Mouse (Mus musculus) heart, adult 2 months (tissue): ENCODE measurements around the gene Epb41l2. TPM values are rescaled to one million over a fixed set of nuclear protein-coding genes. Genes with fewer than 3 reads are reported as not detected.

Experiments
- DNase-seq, 2 experiments: peaks; one replicate each; pipeline ENCODE4 v3.0.0; 2021
- H3K27ac ChIP-seq: fragments of 200-600 bp; 2 replicates; pipeline ENCODE4 v1.8.1; 2022
- H3K27me3 ChIP-seq: fragments of 200-500 bp; 2 replicates; pipeline ENCODE4 v1.6.1; 2012; ENCODE audit warnings: mild to moderate bottlenecking, low read length, inconsistent platforms, mixed read lengths; ENCODE audit not compliant: control insufficient read depth, insufficient read depth
- H3K36me3 ChIP-seq: fragments of 200-500 bp; 2 replicates; pipeline ENCODE4 v1.6.1; 2012; ENCODE audit warnings: low read length, inconsistent platforms; ENCODE audit not compliant: control insufficient read depth, insufficient read depth
- H3K4me1 ChIP-seq: fragments of 200-500 bp; 2 replicates; pipeline ENCODE4 v1.6.1; 2011; ENCODE audit warnings: low read length; ENCODE audit not compliant: control insufficient read depth, insufficient read depth
- H3K4me3 ChIP-seq: fragments of 200-600 bp; 2 replicates; pipeline ENCODE4 v1.8.1; 2022
- H3K79me2 ChIP-seq: fragments of 200-500 bp; replicated peaks from 2 replicates; pipeline ENCODE4 v1.6.1; 2012; ENCODE audit warnings: mild to moderate bottlenecking, inconsistent platforms, low read length, moderate library complexity, mixed read lengths; ENCODE audit not compliant: control insufficient read depth, insufficient read depth
- H3K9ac ChIP-seq: fragments of 200-500 bp; 2 replicates; pipeline ENCODE4 v1.6.1; 2012; ENCODE audit warnings: low read depth, mild to moderate bottlenecking, control low read depth, inconsistent platforms, low read length, mixed read lengths
- CTCF ChIP-seq: fragments of 200-600 bp; IDR thresholded peaks from 2 replicates; pipeline ENCODE4 v1.8.1; 2022; ENCODE audit warnings: antibody characterized with exemption, mild to moderate bottlenecking, moderate library complexity
- EP300 ChIP-seq: fragments of 200-500 bp; IDR thresholded peaks from 2 replicates; pipeline ENCODE4 v1.6.1; 2011; ENCODE audit warnings: low read depth, low read length, control low read depth; ENCODE audit not compliant: insufficient read depth
- POLR2A ChIP-seq: fragments of 200-500 bp; IDR thresholded peaks from 2 replicates; pipeline ENCODE4 v1.6.1; 2011; ENCODE audit warnings: mild to moderate bottlenecking, low read depth, low read length, control low read depth; ENCODE audit not compliant: insufficient read depth
- WGBS: fragments of 180-500 bp; shearing (Covaris S2); methylation state at CpG from one replicate; pipeline ENCODE4 v1.1.7; 2018; 5-methylcytosine and 5-hydroxymethylcytosine counted together
- intact Hi-C: fragments of 180-260 bp; cut with DNase I; formaldehyde crosslinking; loops from one replicate; pipeline ENCODE4 v1.15.1; 2025
- polyA plus RNA-seq: library from polyadenylated mRNA; depleted of rRNA; stranded (reverse); fragments of >200 nt; gene quantifications from 2 replicates; pipeline ENCODE4 v1.2.3, GENCODE M21; 2012
- total RNA-seq, 2 experiments: library from RNA; stranded (reverse); gene quantifications; 2 replicates each; pipeline ENCODE4 v1.2.3; 2021

The Epb41l2 gene
- total and polyA plus RNA-seq, 3 experiments, result 24.0 to 49.1 (median 40.5) TPM

DNA sequence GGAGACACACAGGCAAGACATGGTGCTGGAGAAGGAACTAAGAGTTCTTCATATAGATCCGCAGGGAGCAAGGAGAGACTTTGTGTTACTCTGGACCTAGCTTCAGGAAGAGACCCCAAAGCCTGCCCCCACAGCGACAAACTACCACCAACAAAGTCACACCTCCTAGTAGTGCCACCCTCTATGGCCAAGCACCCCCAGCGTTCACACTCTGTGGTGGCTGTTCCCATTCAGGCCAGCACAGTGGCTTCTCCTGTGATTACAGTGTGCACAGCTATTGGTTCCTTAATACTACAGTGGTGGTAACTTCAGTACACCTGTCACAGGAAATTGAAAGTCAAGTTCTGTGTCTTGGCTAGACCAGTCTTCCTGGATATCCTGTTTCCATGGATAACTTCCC lies 80.3 kb downstream of the Epb41l2 start:
- Histone ChIP-seq H3K4me3 (no peak overlapping the region), H3K4me1 (peaks cover 16% of the 10 kb centered on the region), H3K36me3 (peaks cover 13% of the 10 kb centered on the region), H3K27me3 (no peaks in the 10 kb centered on the region), H3K79me2 (no peaks in the 10 kb centered on the region), H3K27ac (no peak overlapping the region), H3K9ac (no peak overlapping the region)
- intact Hi-C loops, result loop anchor here (10.0 kb wide), 1 partner anchor 75 kb away; no protein-coding TSS in a partner anchor
- no peak for TF ChIP-seq CTCF
- TF ChIP-seq POLR2A, result no peak
- TF ChIP-seq EP300, result no peak
- DNase-seq, result no peak
- WGBS, result 83% methylated on average over 3 of the region's 3 CpGs

DNA sequence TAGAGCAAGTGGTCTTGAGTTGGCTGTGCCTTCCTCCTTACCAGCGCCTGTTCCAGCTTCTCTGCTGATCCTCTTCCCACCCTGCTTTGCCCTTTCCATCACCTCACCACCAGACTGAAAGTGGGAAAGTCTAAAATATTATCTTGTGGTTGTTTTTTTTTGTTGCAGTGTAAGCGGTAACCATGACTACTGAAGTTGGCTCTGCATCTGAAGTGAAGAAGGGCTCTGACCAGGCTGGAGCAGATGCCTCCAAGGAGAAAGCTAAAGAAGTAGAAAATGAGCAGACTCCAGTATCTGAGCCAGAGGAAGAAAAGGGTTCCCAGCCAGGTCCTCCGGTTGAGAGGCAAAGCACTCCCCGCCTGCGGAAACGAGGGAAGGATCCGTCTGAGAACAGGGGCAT lies 81.8 kb downstream of the Epb41l2 start:
- Histone ChIP-seq H3K79me2 (no peaks in the 10 kb centered on the region), H3K4me1 (peaks cover 13% of the 10 kb centered on the region), H3K36me3 (peaks cover 13% of the 10 kb centered on the region), H3K27ac (no peak overlapping the region), H3K27me3 (no peaks in the 10 kb centered on the region), H3K4me3 (no peak overlapping the region), H3K9ac (no peak overlapping the region)
- intact Hi-C loops, result no loop called here
- no peak for DNase-seq
- no peak for TF ChIP-seq EP300
- 65% methylated on average over 7 of the region's 7 CpGs for WGBS

DNA sequence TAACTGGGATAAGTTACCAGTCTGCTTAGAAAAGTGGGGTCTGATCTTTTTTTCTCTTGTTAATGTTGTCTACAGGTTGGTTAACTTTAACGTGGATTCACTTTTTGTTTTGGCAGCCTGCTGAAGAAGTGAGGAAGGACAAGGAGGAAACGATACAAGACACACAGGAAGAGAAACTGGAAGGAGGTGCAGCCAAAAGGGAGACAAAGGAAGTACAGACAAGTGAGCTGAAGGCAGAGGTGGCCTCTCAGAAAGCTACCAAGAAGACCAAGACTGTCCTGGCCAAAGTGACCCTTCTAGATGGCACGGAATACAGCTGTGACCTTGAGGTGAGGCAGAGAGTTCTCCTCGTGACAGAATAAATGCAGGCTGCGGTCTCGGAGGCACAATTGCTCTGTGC lies 84.0 kb downstream of the Epb41l2 start:
- H3K79me2 ChIP-seq, result no peaks in the 10 kb centered on the region
- DNase-seq, result no peak
- intact Hi-C loops, result no loop called here
- H3K27me3 ChIP-seq, result no peaks in the 10 kb centered on the region
- no peak overlapping the region for H3K27ac ChIP-seq
- no peak for TF ChIP-seq POLR2A
- TF ChIP-seq EP300, result no peak
- peaks cover 5% of the 10 kb centered on the region; the same call in 1 of the 2 replicates for H3K36me3 ChIP-seq
- 71% methylated on average over 6 of the region's 6 CpGs for WGBS
- no peak overlapping the region for H3K9ac ChIP-seq
- peaks cover 12% of the 10 kb centered on the region for H3K4me1 ChIP-seq
- H3K4me3 ChIP-seq, result no peak overlapping the region

DNA sequence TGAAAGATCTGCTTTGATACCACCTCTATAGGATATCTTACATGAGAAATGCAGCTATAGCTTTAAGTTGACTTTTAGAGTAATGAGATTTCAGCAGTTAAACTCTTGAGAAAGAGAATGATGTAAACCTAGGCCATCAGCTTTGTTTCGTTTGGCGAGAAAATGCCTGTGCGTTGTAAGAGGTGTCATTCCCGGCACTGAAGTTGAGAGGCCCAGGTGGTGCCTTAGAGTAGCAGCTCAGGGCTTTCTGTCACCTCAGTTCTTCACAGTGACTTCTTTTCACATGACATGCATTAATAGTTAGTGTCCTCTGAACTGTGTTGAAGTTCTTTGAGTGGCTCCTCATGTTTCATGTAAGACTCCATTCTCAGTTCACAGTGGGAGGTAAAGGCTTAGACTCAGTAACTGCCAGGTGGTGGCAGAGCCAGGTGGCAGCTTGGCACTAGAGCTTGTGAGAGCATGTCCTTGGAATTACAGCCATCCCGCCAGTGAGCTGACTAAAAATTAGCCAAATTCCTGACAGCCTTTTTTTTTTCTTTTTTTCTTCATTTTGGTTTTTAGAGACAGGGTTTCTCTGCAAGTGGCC lies 84.7 kb downstream of the Epb41l2 start:
- Histone ChIP-seq H3K27me3 (no peaks in the 10 kb centered on the region), H3K4me3 (no peak overlapping the region), H3K4me1 (peaks cover 12% of the 10 kb centered on the region), H3K27ac (no peak overlapping the region), H3K36me3 (no peaks in the 10 kb centered on the region; the same call in 1 of the 2 replicates), H3K9ac (no peak overlapping the region), H3K79me2 (no peaks in the 10 kb centered on the region)
- TF ChIP-seq POLR2A, result no peak
- TF ChIP-seq CTCF, result no peak
- TF ChIP-seq EP300, result no peak
- intact Hi-C loops, result no loop called here
- DNase-seq, result no peak
- 90% methylated on average over 5 of the region's 5 CpGs for WGBS

DNA sequence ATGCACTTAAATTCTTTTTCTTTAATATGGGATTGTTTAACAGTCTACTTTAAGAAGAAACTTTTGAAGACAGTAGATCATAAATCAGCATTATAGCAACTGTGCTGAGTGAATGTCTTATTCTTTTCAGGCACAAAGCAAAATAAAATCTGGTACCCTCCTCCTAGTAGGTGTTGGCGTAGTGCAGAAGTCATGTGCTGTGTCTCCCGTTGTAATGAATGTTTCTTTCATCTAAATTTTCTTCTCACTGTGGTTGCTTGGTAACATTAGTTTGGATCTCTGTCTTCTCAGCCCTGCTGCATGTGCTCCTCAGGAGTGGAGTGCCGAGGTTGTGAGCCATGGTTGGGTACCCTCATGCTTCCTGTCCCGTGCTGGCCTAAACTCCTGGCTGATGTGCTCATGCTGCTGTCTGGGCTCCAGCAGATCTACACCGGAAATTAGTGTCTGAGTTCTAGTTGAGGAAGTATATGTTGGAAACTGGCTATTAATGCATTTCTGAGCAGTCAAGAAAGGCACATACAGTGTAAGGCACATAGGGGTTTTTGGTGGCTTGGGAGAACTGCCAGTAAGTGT lies 87.4 kb downstream of the Epb41l2 start:
- peaks cover 8% of the 10 kb centered on the region for H3K4me1 ChIP-seq
- no peaks in the 10 kb centered on the region for H3K27me3 ChIP-seq
- no peak for TF ChIP-seq CTCF
- TF ChIP-seq POLR2A, result no peak
- no peak for TF ChIP-seq EP300
- no peak overlapping the region for H3K4me3 ChIP-seq
- peaks cover 8% of the 10 kb centered on the region for H3K36me3 ChIP-seq
- 40% methylated on average over 5 of the region's 5 CpGs for WGBS
- H3K27ac ChIP-seq, result peak overlapping the region; percentile 16; the same call in 1 of the 2 replicates
- no peaks in the 10 kb centered on the region for H3K79me2 ChIP-seq
- DNase-seq, result no peak
- no peak overlapping the region for H3K9ac ChIP-seq
- intact Hi-C loops, result no loop called here

- no peak overlapping the region for H3K9ac ChIP-seq
- H3K27me3 ChIP-seq, result no peaks in the 10 kb centered on the region
- H3K36me3 ChIP-seq, result peaks cover 8% of the 10 kb centered on the region
- peaks cover 8% of the 10 kb centered on the region for H3K4me1 ChIP-seq
- no peak overlapping the region for H3K4me3 ChIP-seq
- H3K27ac ChIP-seq, result no peak overlapping the region
- DNase-seq, result no peak
- intact Hi-C loops, result no loop called here
- WGBS, result 69% methylated on average over 4 of the region's 4 CpGs
- no peaks in the 10 kb centered on the region for H3K79me2 ChIP-seq
- TF ChIP-seq EP300 (no peak), POLR2A (no peak), CTCF (no peak)
Observed at GRCm38 (mm10) chr10:25448676-25449075, 89.1 kb downstream of the Epb41l2 start.
